Mouse (Mus musculus) left cerebral cortex, adult 2 months (tissue): ENCODE measurements at regions not wholly inside any gene's neighbourhood (a gene's known extent, or its start where the extent isn't known, plus 50 kb on each side); places are given as distances from the start of the nearest gene placed in this dataset.

ENCODE experiments used
- DNase-seq, 2 experiments: peaks; one replicate each; pipeline ENCODE4 v3.0.0; 2021 to 2022; ENCODE audit warnings: low spot score in 2 of 2, mixed read lengths in 1 of 2; ENCODE audit errors: extremely low spot score in 1 of 2
- H3K27ac ChIP-seq: fragments of 200-600 bp; 2 replicates; pipeline ENCODE4 v1.8.1; 2022
- H3K4me3 ChIP-seq: fragments of 200-600 bp; 2 replicates; pipeline ENCODE4 v1.8.1; 2022
- CTCF ChIP-seq: fragments of 200-600 bp; IDR thresholded peaks from 2 replicates; pipeline ENCODE4 v1.8.1; 2022; ENCODE audit warnings: antibody characterized with exemption, mild to moderate bottlenecking, moderate library complexity
- intact Hi-C: fragments of 180-260 bp; cut with DNase I; formaldehyde crosslinking; loops from one replicate; pipeline ENCODE4 v1.15.1; 2025

GRCm38 (mm10) chr10:53429539-53430344 is 50.0 kb upstream of the Cep85l start:
- no peak for TF ChIP-seq CTCF
- Histone ChIP-seq H3K4me3 (no peak overlapping the region), H3K27ac (no peak overlapping the region)
- intact Hi-C loops = no loop called here
- DNase-seq = no peak
